Mouse (Mus musculus) brown adipose tissue, adult 24 weeks (tissue): ENCODE data around the gene Lmcd1. TPM values are rescaled to one million over a fixed set of nuclear protein-coding genes. Genes with fewer than 3 reads are reported as not detected.
"Not testable (repeated sequence)": the region's sequence is repeated elsewhere in the genome, so short reads cannot be mapped to it uniquely, and the experiment has no call there.

Experiments
- H3K27ac ChIP-seq: fragments of 200-500 bp; replicated peaks from 2 replicates; pipeline ENCODE4 v1.5.1; 2012; ENCODE audit warnings: low read depth, mild to moderate bottlenecking, low read length
- H3K4me1 ChIP-seq: fragments of 200-500 bp; 2 replicates; pipeline ENCODE4 v1.6.1; 2012; ENCODE audit warnings: low read length, mixed read lengths; ENCODE audit not compliant: control insufficient read depth, insufficient read depth, insufficient read length
- H3K4me3 ChIP-seq: fragments of 200-500 bp; 2 replicates; pipeline ENCODE4 v1.5.1; 2012; ENCODE audit warnings: low read depth, mild to moderate bottlenecking, low read length, moderate library complexity; ENCODE audit not compliant: insufficient read depth
- polyA plus RNA-seq: library from polyadenylated mRNA; stranded (reverse); fragments of >200 nt; gene quantifications from 2 replicates; pipeline ENCODE4 v1.2.4, GENCODE M21; 2012; ENCODE audit not compliant: missing spikeins, insufficient read depth, insufficient read length

The Lmcd1 gene
- 5.2 and 5.3 TPM in 2 replicates for polyA plus RNA-seq

DNA sequence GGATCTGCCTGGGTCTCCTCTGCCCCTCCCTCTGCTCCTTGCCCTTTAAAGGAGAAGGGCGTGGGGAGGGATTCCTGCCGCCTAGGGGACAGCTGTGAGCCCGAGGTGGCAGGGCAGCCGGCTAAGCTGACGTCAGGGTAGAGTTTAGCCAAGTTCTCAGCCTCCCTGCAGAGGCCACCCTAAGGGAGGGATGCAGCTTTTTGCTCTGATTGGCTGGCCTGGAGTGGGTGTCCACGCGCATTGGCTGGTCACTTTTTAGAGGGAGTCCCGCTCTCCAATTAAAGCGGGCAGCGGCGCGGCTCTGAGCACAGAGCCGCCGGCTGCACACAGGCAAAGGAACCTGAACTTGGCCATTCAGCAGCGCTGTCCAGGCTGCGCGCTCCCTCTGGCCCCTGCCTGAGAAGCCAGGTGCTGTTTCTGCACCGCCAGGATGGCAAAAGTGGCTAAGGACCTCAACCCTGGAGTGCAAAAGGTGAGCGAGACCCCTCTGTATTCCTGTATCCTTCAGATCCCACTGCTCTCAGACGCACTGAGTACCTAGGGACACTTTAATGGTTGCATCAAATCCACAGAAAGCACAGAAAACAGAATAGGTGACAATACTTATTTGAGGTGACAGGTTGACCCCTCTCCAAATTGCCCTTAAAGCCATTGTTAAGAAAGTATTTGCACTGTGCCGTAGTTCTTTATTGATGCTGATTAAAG, at the start of gene Lmcd1:
Gene Lmcd1 (plus strand): TSS at position 258 of the 705 bp plus-strand sequence.
- Histone ChIP-seq H3K4me3 (peak within 1 kb of the TSS; percentile 63), H3K4me1 (peaks cover 14% of the 10 kb centered on the region), H3K27ac (peak within 1 kb of the TSS; percentile 79)

DNA sequence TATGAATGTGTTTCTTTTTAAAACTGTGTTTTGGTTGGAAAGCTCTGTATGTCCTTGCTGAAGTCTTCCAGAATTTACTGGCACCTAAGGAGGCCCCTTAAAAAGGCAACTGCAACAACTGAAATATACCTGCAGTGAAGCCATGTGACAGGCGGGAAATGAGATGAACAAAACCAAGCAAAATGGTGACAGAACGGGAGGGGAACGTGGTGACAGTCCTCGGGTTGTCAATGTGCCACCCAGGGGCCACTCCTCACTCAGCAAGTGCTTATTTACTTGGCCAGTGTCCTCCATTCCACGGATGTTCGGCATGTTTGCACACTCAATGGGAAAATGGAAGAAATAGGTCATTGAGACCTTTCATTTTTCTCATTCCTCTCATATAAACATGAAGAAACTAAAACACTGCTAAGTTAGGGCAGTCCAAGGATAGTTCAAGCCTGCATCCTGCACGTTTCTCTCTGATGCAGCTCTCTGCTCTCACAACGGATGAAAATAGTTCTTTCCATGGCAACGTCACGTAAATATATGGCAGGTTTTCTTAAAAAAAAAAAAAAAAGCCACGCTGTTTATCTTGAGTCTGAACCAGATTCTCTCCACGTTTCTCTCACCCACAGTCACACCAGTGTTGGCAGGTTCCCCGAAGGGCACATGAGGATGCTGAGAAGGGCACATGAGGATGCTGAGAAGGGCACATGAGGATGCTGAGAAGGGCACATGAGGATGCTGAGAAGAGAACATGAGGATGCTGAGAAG, 49.5 kb upstream of the Lmcd1 start:
- H3K4me1 ChIP-seq: no peaks in the 10 kb centered on the region
- H3K27ac ChIP-seq: no peak overlapping the region
- no peak overlapping the region for H3K4me3 ChIP-seq

DNA sequence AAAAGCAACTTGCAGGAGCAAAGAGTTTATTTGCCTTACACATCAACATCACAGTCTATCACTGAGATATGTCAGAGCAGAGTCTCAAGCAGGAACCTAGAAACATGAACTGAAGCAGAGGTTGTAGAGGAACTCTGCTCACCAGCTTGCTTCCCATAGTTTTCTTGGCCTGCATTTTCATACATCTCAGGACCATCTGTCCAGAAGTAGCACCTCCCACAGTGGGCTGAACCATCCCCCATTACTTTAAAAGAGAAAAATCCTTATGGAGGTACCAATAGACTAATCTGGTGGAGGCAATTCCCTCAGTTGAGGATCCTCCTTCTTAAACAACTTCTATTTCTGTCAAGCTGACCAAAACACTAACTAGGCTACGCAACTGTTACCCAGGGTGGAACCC, 36.8 kb upstream of the Lmcd1 start:
- Histone ChIP-seq H3K4me1 (no peaks in the 10 kb centered on the region), H3K4me3 (no peak overlapping the region), H3K27ac (no peak overlapping the region)

GRCm38 (mm10) chr6:112242216-112242615, 31.3 kb upstream of the Lmcd1 start:
- no peaks in the 10 kb centered on the region for H3K4me1 ChIP-seq
- no peak overlapping the region for H3K27ac ChIP-seq
- H3K4me3 ChIP-seq: no peak overlapping the region

GRCm38 (mm10) chr6:112245639-112246038, 27.9 kb upstream of the Lmcd1 start:
- H3K27ac ChIP-seq: no peak overlapping the region

DNA sequence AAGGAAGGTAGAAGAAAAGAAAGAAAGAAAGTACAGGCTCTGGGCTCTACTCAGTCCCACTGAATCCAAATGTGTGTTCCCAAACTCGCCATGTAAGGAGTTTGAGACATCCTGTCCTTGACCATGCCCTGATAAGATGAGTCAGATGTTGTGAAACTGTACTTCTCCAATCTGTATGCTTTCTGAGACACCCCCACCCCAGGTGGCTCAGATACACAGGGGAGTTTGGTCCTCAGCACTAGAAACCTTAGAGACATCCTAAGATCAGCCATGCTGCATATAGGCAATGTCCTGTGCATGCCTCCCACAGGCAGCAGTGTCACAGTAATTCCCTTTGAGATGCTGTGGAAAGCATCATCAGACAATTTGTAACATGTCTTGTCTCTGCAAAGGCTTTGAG, 26.9 kb upstream of the Lmcd1 start:
- Histone ChIP-seq H3K4me3 (no peak overlapping the region), H3K4me1 (no peaks in the 10 kb centered on the region), H3K27ac (no peak overlapping the region)

More at GRCm38 (mm10) chr6:112245639-112246038, 27.9 kb upstream of the Lmcd1 start:
- no peaks in the 10 kb centered on the region for H3K4me1 ChIP-seq
- no peak overlapping the region for H3K4me3 ChIP-seq

- H3K4me1 ChIP-seq, H3K4me3 ChIP-seq, H3K27ac ChIP-seq: not testable (repeated sequence)
Measured at GRCm38 (mm10) chr6:112253943-112254342, 19.6 kb upstream of the Lmcd1 start.

GRCm38 (mm10) chr6:112254967-112255366, 18.6 kb upstream of the Lmcd1 start:
- no peak overlapping the region for H3K4me3 ChIP-seq
- no peaks in the 10 kb centered on the region for H3K4me1 ChIP-seq
- H3K27ac ChIP-seq: no peak overlapping the region

- H3K4me3 ChIP-seq: no peak overlapping the region
- no peak overlapping the region for H3K27ac ChIP-seq
- H3K4me1 ChIP-seq: no peaks in the 10 kb centered on the region
Measured at GRCm38 (mm10) chr6:112255388-112256225, 18.0 kb upstream of the Lmcd1 start.

- no peaks in the 10 kb centered on the region for H3K4me1 ChIP-seq
- H3K27ac ChIP-seq: no peak overlapping the region
- no peak overlapping the region for H3K4me3 ChIP-seq
Measured at GRCm38 (mm10) chr6:112256599-112256998, 17.0 kb upstream of the Lmcd1 start.

- H3K4me1 ChIP-seq: no peaks in the 10 kb centered on the region
- H3K27ac ChIP-seq: no peak overlapping the region
- H3K4me3 ChIP-seq: no peak overlapping the region
Measured at GRCm38 (mm10) chr6:112261089-112261488, 12.5 kb upstream of the Lmcd1 start.

- Histone ChIP-seq H3K4me3 (no peak overlapping the region), H3K27ac (no peak overlapping the region), H3K4me1 (peaks cover 2% of the 10 kb centered on the region; the same call in 1 of the 2 replicates)
Measured at GRCm38 (mm10) chr6:112264321-112264720, 9.2 kb upstream of the Lmcd1 start.

GRCm38 (mm10) chr6:112266631-112267030, 6.9 kb upstream of the Lmcd1 start:
- H3K27ac ChIP-seq: no peak overlapping the region
- peaks cover 2% of the 10 kb centered on the region; the same call in 1 of the 2 replicates for H3K4me1 ChIP-seq
- no peak overlapping the region for H3K4me3 ChIP-seq

DNA sequence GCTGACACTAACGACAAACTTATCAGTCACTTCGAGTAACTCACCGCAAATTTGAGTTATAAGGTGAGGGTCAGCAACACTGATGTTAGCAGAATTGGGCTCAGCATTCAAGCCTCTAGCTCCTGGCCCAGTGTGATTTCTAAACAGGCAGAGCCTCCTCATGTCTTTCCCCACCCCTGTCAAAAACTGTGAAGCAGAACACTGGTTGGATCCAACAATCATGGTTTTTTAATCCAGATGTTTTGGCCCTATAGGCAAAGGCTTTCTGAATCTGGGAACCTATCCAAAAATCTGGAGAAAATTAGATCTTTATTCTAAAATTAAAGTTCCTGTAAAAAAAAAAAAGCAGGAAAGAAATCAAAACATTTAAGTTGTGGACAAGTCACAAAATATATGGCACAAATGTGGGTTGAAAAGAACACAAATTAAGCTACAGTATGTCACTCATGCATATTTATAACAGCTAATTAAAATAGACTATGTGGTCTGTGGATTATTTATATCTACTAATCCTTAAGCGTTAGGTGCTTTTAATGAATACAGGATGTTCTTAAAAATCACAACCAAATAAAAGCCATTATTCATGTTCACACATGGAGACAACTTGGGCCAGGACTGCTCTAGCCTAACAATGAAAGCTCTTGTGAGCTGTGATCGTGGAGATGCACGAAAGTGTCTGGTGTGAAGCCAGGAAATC, 5.7 kb upstream of the Lmcd1 start:
- Histone ChIP-seq H3K4me3 (no peak overlapping the region), H3K27ac (no peak overlapping the region), H3K4me1 (peaks cover 2% of the 10 kb centered on the region; the same call in 1 of the 2 replicates)
